Mouse (Mus musculus): ENCODE data around the gene Pid1.

Pid1 gene

DNA sequence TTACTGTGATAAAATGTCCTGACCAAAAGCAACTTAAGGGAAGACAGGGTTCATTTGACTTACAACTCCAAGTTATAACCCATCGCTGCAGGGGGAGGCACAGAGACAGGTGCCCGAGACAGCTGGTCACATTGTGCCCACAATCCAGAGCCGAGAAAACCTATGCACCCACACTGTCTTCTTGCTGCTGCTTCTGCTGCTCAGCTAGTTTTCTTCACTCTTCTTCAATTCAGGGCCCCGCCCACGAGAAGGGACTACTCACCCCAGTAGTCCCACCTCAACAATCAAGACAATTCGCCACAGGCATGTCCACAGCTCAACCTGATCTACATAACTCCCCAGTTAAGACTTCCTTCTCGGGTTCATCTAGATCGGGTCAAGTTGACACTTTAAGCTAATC, at the start of gene Pid1:
Pid1 (minus strand) TSS at position 214 of the 400 bp plus-strand sequence.
- peak; percentile 83 for DNase-seq

DNA sequence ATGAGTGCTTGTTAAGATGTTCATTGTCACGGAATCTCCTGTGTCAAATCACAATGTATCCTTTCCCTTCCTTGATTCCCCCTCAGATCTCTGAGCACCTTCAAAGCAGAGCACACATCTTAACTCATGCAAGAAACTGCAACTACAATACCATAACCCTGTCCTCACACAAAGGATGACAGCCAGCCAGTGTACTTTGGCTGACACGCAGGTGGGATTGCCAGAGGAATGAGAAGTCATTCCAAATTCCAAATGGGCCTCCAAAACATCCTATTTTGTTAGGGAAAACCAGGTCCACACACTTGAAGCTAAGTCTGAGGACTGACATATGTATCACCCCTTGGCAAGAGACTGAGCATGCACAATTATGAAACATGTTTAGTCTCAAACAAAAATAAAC, 45.5 kb upstream of the Pid1 start:
- DNase-seq: peak; percentile 95

DNA sequence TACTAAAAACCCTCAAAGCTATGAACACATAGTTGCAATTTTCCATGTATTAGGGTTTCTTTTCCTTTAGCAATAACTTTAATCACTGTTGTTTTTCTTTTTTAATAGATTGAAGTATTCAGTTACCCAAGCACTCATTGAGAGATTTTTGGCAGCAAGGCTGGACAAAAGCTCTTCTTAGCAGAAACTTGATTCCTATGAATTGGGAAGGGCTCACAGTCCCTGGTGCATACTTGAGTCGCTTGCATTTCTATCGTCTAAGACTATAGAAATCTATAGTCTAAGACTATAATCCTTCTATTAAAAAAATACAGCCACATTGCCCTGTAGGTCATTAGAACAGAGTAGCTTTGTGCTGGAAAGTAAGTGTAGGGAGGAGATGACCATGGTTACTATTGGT, 44.9 kb upstream of the Pid1 start:
- no peak for DNase-seq

DNA sequence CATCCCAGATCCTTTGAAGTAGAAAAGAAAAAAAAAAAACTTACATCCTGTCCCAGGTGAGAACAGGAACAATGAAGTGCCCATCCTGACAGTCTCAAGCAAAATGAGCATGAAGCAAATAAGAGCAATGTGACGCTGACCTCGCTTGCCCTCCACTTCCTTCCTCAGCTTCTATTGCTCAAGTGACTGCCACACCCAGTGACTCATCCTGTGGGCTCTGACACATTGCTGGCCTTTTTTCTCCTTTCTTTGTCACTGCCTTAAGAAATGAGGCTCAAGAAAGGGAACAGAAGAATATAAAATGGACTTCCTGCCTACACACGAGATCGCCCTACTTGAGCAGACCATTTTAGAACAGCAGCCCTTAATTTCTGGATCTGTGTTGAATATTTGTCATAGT, 42.9 kb upstream of the Pid1 start:
- DNase-seq: peak; percentile 98

DNA sequence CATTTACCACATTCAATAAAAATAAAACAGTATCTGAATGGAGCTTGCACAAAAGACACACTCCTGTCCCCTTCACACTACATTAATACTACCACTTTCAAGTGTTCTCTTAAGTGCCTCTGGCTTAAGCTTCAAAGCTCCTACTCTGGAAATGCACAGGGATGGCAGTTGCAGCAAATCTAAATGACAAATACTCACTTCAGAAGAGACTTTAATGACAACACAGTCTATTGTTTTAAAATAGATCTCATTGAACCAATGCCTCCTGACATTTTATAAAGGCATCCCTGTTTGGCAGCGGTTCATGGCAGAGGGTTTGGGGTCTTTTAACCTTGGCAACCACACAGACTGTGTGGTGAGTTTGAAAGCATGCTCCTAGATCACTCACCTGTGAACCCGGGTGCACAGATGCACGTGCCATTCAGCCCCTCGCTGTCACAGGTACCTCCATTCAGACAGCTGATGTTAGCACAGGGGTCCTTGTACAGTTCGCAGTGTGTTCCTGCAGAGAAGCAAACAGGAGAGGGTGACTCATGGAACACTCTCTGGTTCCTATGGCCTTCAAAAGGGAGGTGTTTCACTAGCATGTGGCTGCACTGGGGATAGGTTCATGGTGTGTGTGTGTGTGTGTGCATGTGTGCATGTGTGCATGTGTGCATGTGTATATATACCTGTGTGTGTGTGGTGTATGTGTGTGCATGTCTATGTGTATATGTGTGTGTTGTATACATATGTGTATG, 41.7 kb upstream of the Pid1 start:
- peak; percentile 76 for DNase-seq

DNA sequence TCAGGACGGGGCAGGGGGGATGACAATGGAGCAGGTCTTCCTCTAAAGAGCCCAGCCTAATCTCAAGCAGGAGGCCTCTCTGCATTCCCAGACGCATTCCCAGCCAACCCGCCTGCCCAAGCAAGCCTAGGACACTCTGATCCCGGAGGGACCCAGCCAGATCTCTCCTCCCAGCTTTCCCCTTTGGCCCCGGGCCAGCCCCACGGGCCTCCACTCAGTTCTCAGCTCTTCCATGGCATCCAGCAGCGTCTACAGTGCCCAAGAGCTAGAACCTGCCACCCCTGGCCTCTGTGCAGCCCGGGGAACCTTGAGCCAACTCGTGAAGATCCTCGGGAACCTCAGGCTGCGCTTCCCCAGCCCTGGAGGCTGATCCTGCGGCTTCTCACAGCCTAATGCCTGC, 40.9 kb upstream of the Pid1 start:
- peak; percentile 95 for DNase-seq

DNA sequence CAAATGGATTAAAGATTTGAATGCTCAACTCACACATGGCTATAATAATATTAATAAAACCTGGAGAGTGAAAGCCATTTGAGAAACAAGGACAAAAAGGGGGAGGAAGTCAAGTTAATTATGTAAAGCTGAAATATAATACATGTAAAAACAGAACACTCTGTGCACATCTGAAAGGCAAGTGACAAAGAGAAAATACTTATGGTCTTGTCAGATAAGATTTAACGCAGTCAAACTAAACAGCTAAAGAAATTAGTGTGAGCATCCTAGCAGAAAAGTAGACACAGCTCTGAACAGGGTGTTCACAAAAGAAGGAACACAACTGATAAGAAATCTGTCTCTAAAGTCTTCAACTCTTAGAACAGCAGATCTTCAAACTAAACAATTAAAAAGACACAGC, 38.2 kb upstream of the Pid1 start:
- DNase-seq: no peak

DNA sequence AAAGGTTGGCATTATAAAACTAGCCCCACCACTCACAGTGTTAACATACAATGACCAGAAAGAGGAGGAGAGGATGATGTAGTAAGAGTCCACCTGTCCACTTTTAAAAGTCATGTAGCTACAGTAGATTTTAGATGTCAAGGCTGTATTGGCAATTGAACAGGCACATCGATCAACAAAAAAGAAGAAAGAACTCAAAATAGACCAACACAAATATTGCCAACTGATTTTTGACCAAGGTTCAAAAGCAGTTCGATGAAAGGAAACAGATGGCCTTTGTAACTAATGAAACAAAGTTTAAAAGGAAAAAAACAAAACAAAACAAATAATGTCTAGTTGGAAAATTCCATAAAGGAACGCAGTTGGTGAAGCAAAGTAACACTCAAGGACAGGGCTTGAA, 35.7 kb upstream of the Pid1 start:
- DNase-seq: no peak

DNA sequence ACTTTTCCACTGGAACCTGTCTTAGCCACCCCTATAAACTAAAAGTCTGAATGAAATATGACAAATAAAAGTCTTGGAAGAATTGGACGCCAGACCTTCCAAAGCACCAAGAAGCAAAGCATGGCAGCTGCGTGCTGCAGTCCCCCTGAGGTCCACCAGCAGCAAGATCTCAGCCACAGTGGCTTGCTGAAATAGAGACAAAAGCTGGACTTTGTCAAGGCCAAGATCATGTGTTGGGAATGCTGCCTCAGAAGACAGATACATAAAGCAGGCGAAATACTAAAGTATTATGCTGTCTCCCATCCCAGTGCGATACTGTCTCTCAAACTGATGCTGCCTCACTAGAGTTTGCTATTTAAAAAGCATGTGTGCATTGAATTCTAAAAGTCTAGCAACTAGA, 35.1 kb upstream of the Pid1 start:
- DNase-seq: peak; percentile 92

DNA sequence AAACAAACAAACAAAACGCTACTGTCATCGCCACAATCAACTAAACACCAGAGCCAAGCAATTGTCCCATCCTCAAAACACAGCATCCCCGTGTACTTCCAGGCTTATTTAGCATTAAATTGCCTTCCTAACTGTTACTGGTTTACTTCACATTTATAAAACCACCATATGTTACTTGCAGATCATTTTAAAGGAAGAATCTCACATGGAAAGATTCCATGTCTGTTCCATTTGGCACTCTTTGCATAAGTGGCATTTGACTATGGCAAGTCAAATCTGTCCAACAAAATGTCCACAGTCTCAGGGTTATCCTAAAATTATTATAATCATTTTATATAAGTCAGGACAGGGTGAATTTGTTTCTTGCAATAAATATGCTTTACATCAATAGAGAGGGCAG, 32.8 kb upstream of the Pid1 start:
- no peak for DNase-seq

DNA sequence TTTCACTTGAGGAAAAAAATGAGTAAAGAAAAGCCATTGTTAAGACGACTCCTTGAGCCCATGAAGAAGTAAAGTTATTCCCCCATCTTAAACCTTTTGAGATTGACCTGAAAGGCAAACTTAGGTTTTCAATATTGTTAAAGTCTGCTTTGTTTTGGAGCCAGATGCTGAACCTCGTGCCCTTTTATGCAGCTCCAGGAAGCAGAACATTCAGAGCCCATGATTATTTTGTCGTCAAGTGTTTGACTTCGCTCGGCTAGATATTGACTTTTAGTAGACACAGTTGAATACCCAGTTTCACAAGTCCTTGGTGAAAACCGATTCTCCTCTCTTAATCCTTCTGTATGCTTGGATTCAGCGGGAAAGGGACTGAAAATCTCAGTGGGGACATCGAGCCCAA, 31.9 kb upstream of the Pid1 start:
- no peak for DNase-seq

DNA sequence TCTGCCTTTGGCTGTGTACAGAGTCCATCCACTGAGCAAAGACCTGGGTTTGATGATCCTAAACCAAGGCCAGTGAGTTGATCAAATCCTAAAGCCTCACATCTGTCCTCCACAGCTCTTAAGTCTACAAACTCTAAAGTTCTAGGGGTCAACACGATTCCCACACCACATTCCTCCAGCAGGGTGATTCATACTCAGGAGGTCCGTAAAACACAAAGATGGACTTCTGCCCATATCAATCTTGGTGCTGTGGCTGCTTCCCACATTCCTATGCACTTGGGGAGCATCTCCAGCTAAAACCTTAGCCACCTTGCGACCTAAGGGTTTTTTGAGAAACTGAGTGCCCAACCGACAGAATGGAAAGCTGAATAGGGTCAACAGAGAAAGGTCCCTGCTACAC, 27.0 kb upstream of the Pid1 start:
- peak; percentile 56 for DNase-seq

DNA sequence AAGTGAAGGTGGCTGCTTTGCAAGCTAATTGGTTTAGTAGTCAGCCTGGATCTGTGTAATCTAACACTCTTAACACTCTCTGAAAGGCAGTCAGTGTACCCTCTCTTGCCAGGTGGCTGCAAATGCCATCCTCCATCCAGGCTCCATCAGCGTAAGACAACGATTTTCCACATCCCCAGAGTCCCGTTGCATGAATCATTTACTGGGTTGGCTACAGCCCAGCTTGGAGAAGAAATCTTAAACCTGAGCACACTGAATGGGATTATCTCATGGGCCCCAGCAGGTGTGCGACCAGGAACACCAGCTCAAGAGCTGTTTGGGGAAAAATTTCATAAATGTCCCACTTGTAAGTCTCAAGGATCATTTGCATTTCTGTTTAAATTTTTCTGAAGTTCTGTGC, 23.6 kb upstream of the Pid1 start:
- no peak for DNase-seq

DNA sequence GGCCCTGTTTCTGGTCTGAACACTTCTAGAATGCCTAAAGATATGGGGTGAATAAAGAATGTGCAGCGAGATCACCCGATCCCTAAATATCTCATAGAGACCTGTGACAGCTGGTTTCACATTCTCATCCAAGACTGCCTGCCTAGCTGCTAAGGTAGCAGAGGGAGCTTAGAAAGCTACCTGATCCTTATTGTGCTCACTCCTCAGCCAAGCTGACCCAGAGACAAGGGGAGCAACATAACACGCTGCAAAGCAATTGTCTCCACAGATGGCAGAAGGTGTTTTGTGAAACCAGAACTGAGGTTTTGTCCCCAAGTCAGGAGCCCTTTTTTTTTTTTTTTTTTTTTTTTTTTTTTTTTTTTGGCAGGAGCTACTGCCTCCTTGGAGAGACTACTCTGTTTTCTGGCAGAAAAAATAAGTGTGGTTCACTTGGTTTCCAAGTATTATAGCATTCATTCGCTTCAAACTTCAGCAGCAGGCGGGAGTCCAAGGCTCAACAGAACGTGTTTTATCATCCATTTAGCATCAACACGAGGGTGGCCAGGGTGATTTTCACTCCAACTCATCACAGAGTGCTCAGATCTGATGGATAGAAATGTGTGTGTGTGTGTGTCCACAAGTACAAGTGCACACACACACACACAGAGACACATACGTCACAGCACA, 22.6 kb upstream of the Pid1 start:
- DNase-seq: peak; percentile 76

DNA sequence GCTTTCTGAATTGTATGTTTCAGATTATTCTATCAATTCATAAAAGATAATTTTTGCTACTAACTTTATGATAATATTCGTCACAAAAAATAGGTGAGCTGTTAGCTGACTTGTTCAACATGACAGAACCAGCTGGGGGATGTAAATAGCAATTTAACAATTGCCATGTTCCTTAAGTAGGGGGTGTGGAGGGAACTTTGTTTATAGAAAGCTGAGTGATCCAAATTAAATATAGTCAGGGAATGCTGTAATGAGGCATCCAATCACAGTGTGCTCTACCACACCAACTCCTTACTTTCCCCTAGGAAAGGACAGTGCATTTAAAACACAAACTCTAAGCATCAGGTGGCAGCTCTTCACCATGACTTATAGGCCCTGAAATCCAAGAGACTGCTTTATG, 18.7 kb upstream of the Pid1 start:
- DNase-seq: no peak

DNA sequence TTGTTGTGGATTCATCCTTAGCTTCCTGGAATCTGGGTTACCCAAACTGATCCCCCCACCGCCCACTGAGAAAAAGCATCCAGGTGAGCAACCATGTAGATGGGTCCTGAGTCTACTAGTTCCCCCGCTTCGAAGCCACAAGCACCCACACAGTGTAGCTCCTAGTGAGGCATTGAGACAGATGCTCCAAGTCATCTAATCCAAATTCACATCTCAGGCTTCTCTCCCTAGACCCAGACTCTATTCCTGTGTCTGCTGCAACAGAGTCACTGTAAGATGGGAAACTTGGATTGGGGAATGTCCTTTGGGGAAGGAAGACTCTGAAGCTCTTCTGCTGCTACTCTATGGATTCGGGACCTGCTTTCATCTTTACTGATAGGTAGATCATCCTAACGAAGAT, 18.1 kb upstream of the Pid1 start:
- peak; percentile 82 for DNase-seq

DNA sequence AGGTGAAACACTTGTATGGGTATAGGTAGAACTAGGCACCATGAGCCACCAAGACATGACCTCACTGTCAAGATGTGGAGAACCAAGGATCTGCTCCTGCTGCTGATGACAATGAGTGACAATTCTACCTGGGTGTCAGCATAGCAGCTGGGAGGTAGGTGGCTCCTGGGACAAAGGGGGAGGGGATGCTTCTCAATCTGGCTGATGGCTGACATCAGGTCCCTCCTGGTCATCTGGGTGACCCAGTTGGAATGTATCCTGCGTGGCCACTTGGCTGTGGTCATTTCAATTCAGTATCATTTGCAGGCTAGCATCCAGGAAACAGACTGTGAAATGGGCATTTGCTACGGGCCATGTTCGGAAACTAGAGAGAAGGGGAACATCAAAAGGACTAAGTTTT, 16.9 kb upstream of the Pid1 start:
- DNase-seq: peak; percentile 66

DNA sequence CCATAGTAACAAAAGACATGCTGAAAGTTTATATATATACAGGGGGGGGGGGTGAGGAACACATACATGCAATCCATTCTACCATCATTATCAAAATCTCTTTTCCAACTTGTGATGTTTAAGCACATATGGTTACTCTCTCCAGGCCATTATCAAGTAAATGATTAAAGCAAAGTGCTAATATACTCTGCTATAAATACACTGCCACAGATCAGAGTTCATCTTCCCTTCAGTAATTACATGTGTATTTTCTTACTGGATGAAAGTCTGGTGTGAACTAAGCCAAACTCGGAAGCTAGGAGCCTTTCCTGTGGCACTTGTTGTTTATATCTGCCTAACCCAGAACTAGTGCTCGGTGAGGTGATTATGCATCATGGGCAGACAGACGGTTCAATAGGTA, 3.8 kb upstream of the Pid1 start:
- peak; percentile 64 for DNase-seq

DNA sequence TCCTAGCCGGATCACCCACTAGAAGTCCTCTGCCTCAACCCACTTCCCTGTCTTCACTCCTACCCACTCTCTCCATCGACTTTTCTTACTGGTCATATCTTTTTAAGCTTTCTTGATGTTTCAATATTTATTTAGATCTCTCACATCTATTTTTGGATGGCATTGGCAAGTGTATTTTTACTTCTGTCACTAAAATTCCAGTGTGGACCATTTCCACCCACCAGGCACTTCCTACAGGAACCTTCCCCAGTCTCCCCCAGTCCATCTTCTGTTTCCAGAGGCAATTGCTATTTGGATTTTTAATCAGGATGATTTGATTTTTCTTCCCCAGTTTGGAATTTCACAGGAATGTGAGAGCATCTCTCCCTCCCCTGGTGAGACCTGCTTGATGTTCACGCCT, 2.6 kb upstream of the Pid1 start:
- DNase-seq: no peak

DNA sequence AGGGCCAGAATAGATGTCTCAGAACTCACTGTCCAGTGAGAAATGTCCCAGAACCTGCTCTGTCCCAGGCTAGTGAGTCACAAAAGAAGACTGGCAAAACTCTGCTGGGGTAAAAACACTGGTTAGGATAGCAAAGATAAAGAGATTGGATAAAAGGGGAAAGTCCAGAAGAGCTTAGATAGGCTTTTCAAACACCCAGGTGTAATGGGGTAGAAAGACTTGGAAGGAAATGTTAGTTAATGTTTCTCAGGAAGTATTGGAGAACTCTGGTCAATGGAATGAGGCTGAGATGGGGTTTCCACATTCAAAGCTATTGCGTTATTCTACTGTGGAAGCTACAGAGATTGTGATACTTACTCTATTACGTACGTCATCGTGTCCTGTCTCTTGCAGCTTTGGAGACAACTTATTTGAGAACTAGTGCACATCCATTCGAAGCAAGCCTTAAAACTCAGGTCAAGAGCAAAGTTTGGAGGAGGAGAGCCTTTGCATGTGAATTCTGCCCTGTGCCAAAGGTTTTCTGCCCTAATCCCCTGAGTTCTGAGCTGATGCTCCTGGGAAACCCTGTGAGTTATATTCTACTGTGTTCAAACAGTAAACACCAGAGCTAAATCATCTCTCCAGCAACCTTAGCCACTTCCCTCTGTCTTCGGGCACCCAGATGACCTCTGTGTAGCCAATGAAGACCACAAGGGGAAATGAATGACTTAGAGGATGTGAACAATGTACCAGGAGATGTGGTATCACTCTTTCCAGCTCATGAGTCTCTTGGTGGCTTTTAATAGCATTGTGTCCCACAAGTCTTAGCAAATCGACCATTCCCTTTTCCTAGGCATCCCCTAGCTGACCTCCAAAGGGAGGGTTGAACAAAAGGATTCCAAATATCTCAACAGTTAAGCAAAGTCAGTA, 1.0 kb downstream of the Pid1 start:
- peak; percentile 91 for DNase-seq

DNA sequence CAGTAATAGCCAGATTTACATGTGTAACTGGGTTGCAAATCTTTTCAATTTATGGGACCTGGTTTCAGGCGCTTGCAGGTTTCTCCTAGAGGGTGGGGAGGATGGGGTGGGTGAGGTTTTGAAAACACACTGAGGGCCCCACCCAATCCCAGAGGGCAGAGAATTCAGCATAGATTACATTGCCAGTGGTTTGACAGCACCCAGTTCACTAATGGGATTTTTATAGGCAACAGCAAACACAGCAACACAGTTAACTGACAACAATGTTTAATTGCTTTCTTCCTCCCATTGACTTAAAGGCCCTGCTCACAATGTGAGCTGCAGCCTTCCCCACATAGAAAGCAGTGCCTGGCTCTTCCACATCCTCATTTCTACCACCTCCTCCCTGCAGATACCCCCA, 1.8 kb downstream of the Pid1 start:
- DNase-seq: peak; percentile 51

DNA sequence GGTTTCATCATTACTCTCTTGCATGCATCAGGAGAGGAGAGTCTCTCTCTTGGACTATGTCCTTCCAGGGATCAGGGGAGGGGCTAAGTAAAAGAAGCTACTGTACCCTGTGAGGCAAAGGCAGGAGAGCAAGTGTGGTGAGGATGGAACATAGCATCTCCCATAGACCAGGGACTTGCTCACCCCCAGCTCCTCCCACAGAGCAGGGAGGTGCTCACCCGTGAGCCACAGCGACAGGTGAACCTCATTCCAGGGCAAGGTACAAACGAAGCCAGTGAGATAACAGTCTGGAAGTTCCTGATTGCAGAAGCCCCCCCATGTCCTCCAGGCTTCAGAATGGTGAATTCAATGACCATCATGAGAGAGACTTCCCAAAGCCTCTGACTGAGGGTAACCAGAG, 2.6 kb downstream of the Pid1 start:
- DNase-seq: peak; percentile 87

DNA sequence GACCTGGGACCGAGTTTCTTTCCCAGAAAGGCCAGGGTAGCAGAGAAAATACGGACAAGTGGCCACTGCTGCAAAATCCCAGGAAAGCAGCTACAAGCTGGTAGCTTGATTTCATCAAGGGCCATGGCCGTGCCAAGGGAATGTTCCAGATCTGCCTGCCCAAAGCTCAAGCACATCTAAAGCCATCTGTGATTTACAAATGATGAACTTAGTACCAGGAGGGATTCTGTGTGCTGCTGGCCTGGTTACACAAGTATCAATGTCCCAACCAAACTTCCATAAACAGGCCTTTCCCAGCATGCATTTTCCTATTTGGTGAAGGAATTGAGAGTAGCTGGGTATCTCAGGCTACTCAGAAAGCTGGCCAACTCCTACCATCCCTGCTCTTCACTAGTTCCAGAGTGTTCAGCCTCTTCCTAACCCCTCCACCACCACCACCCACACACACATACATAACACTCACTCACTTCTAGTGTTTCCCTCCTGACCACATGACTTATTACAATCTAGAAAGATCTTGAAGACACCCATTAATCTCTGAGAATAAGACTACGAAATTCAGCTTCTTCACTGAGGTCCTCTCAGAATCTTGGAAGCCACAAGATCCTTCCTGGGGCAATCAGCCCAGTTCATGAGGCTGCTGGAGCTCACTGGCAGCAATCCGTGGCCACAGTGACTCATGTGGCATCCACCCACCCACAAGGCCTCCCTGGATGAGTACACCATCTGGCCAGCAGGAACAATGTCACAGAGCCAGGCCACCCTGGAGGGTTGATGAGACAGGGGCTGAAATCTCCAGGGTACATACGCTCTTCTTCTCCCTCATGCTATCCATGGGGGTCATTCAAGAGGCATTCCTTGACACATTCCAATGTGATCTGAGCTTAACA, 4.1 kb downstream of the Pid1 start:
- peak; percentile 98 for DNase-seq

All from heart, adult 11 months (tissue).